Mouse (Mus musculus): ENCODE measurements around the gene Spata16.

Gene Spata16

GRCm38 (mm10) chr3:26979603-26980002 lies 342.2 kb downstream of the Spata16 start:
- peak; percentile 10 for DNase-seq (ENCODE audit: low read depth)

GRCm38 (mm10) chr3:26980371-26980770 lies 343.0 kb downstream of the Spata16 start:
- no peak for DNase-seq (ENCODE audit: low read depth)

GRCm38 (mm10) chr3:26981979-26982623 lies 344.7 kb downstream of the Spata16 start:
- no peak for DNase-seq (ENCODE audit: low read depth)

- no peak for DNase-seq (ENCODE audit: low read depth)
These were observed 346.3 kb downstream of the Spata16 start for GRCm38 (mm10) chr3:26983749-26984148.

GRCm38 (mm10) chr3:27006844-27007243 lies 369.4 kb downstream of the Spata16 start:
- DNase-seq (ENCODE audit: low read depth): no peak

- no peak for DNase-seq (ENCODE audit: low read depth)
These were observed 390.5 kb downstream of the Spata16 start for GRCm38 (mm10) chr3:27027957-27028356.

- DNase-seq (ENCODE audit: low read depth): no peak
These were observed 391.1 kb downstream of the Spata16 start for GRCm38 (mm10) chr3:27028526-27028925.

- no peak for DNase-seq (ENCODE audit: low read depth)
These were observed 392.8 kb downstream of the Spata16 start for GRCm38 (mm10) chr3:27030067-27030857.

Data from 416B (cell line).